Mouse (Mus musculus) kidney, embryonic 15.5 days (tissue): ENCODE measurements around the gene Bmx. TPM values are rescaled to one million over a fixed set of nuclear protein-coding genes. Genes with fewer than 3 reads are reported as not detected.

Source experiments
- ATAC-seq: fragments of 200-750 bp; cut with Nextera tagmentation; replicated peaks from 2 replicates; pipeline ENCODE4 v1.8.0; 2017; ENCODE audit warnings: moderate TSS enrichment; ENCODE audit not compliant: low FRiP score
- H3K27ac ChIP-seq: fragments of 300-500 bp; sonication (generic); 2 replicates; pipeline ENCODE4 v1.5.1; 2015; ENCODE audit warnings: mild to moderate bottlenecking, inconsistent platforms
- H3K27me3 ChIP-seq: fragments of 300-500 bp; sonication (generic); 2 replicates; pipeline ENCODE4 v1.6.1; 2015; ENCODE audit warnings: inconsistent platforms
- H3K36me3 ChIP-seq: fragments of 300-500 bp; sonication (generic); 2 replicates; pipeline ENCODE4 v1.6.1; 2015; ENCODE audit warnings: inconsistent platforms
- H3K4me1 ChIP-seq: fragments of 300-500 bp; sonication (generic); 2 replicates; pipeline ENCODE4 v1.6.1; 2015; ENCODE audit warnings: inconsistent platforms
- H3K4me2 ChIP-seq: fragments of 300-500 bp; sonication (generic); 2 replicates; pipeline ENCODE4 v1.6.1; 2015; ENCODE audit warnings: moderate library complexity, mild to moderate bottlenecking, inconsistent platforms
- H3K4me3 ChIP-seq: fragments of 300-500 bp; sonication (generic); replicated peaks from 2 replicates; pipeline ENCODE4 v1.5.1; 2015; ENCODE audit warnings: mild to moderate bottlenecking, inconsistent platforms
- H3K9ac ChIP-seq: fragments of 300-500 bp; sonication (generic); 2 replicates; pipeline ENCODE4 v1.6.1; 2015; ENCODE audit warnings: mild to moderate bottlenecking, inconsistent platforms
- H3K9me3 ChIP-seq: fragments of 300-500 bp; sonication (generic); replicated peaks from 2 replicates; pipeline ENCODE4 v1.6.1; 2016; ENCODE audit warnings: inconsistent platforms
- WGBS: fragments of 180-500 bp; shearing (Covaris S2); methylation state at CpG from one replicate; pipeline ENCODE4 v1.1.7; 2015; ENCODE audit warnings: mixed read lengths; 5-methylcytosine and 5-hydroxymethylcytosine counted together
- polyA plus RNA-seq: library from polyadenylated mRNA; unstranded; fragments of >200 nt; fragmentation: Nextera tagmentation; extraction: Ambion mirVana; gene quantifications from 2 replicates; pipeline ENCODE4 v1.2.1, GENCODE M21; 2015

The Bmx gene
- polyA plus RNA-seq, 1 experiment from 2014 or later: 1.2 TPM

DNA sequence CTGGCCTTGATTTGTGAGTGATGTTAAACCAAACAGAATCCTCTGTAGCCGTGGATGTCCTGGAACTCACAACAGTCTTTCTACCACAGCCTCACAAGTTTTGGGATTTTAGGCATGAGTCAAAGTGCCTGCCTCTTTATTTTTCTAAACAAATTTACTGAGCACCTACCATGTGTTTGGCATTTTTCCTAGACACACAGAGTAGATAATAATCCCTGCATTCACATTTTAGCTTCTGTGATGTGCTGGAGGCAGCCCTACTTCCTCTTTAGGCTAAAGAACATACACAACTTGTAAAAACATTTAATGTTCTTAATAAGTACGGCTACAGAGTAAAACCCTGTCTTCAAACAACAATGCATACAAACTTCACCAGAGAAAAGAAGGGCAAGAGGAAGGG is 87.0 kb downstream of the Bmx start:
- no peak for ATAC-seq
- WGBS: 63% methylated on average over 2 of the region's 2 CpGs
- Histone ChIP-seq H3K27me3 (peaks cover 35% of the 10 kb centered on the region), H3K27ac (no peak overlapping the region), H3K9me3 (no peaks in the 10 kb centered on the region), H3K4me1 (no peaks in the 10 kb centered on the region), H3K4me3 (no peak overlapping the region), H3K36me3 (no peaks in the 10 kb centered on the region), H3K9ac (no peak overlapping the region), H3K4me2 (no peak overlapping the region)

DNA sequence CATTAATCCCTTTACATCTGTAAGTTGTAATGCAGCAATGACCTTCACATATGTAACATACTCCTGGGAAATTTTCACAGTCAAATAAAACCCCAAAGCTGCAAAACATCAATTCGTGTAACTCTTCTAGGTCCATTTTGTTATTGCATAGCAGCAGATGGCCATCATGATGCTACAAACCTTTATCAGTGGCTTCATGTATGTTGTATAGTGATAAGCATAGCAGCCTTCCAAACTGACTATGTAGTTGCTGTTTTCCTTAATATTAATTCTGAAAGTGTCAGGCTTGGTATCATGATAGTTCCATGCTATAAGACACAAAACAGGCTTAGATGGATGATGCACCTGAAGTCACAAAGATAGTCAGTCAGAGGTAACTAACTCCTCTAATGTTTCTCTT is 93.3 kb downstream of the Bmx start:
- Histone ChIP-seq H3K27me3 (peaks cover 29% of the 10 kb centered on the region), H3K4me1 (no peaks in the 10 kb centered on the region), H3K9me3 (no peaks in the 10 kb centered on the region), H3K4me3 (no peak overlapping the region), H3K36me3 (no peaks in the 10 kb centered on the region), H3K4me2 (no peak overlapping the region), H3K27ac (no peak overlapping the region), H3K9ac (no peak overlapping the region)
- ATAC-seq: no peak
- WGBS: 85% methylated on average over 1 of the region's 1 CpGs

- Histone ChIP-seq H3K27ac (no peak overlapping the region), H3K27me3 (peaks cover 16% of the 10 kb centered on the region), H3K4me2 (no peak overlapping the region), H3K36me3 (no peaks in the 10 kb centered on the region), H3K4me1 (no peaks in the 10 kb centered on the region), H3K9ac (no peak overlapping the region), H3K9me3 (no peaks in the 10 kb centered on the region), H3K4me3 (no peak overlapping the region)
- ATAC-seq: no peak
- 82% methylated on average over 5 of the region's 5 CpGs for WGBS
Observed at GRCm38 (mm10) chrX:164154594-164154993, 103.4 kb downstream of the Bmx start.

DNA sequence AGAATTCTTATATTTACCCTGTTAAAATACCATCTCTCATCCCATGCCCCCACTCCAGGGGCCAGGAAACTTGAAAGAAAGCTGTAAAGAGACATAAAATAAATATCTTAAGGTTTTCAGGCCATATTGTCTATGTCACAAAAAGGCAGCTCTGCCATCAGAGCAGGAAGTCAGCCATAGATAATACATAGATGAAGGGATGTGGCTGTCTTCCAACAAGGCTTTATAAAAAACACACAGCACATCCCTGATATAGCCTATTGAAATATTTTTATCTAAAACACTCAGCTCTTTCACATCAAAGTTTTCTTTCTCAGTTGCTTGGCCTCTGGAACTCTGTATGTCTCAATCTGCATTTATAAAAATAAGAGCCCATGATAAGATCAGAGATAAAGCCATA is 104.4 kb downstream of the Bmx start:
- Histone ChIP-seq H3K27ac (no peak overlapping the region), H3K9me3 (no peaks in the 10 kb centered on the region)
- ATAC-seq: no peak

GRCm38 (mm10) chrX:164152703-164153102 is 105.3 kb downstream of the Bmx start:
- no peak overlapping the region for H3K4me2 ChIP-seq
- ATAC-seq: peak; percentile 66
- no peak overlapping the region for H3K4me3 ChIP-seq
- 35% methylated on average over 2 of the region's 2 CpGs for WGBS
- H3K27ac ChIP-seq: peak overlapping the region; percentile 48; the same call in 1 of the 2 replicates
- no peak overlapping the region for H3K9ac ChIP-seq
- H3K27me3 ChIP-seq: peaks cover 11% of the 10 kb centered on the region; the same call in 1 of the 2 replicates
- H3K36me3 ChIP-seq: no peaks in the 10 kb centered on the region
- no peaks in the 10 kb centered on the region for H3K9me3 ChIP-seq
- H3K4me1 ChIP-seq: no peaks in the 10 kb centered on the region

More for the DNA sequence above, 104.4 kb downstream of the Bmx start:
- Histone ChIP-seq H3K36me3 (no peaks in the 10 kb centered on the region), H3K9ac (no peak overlapping the region), H3K4me1 (no peaks in the 10 kb centered on the region), H3K4me3 (no peak overlapping the region), H3K4me2 (no peak overlapping the region), H3K27me3 (peaks cover 11% of the 10 kb centered on the region; the same call in 1 of the 2 replicates)

DNA sequence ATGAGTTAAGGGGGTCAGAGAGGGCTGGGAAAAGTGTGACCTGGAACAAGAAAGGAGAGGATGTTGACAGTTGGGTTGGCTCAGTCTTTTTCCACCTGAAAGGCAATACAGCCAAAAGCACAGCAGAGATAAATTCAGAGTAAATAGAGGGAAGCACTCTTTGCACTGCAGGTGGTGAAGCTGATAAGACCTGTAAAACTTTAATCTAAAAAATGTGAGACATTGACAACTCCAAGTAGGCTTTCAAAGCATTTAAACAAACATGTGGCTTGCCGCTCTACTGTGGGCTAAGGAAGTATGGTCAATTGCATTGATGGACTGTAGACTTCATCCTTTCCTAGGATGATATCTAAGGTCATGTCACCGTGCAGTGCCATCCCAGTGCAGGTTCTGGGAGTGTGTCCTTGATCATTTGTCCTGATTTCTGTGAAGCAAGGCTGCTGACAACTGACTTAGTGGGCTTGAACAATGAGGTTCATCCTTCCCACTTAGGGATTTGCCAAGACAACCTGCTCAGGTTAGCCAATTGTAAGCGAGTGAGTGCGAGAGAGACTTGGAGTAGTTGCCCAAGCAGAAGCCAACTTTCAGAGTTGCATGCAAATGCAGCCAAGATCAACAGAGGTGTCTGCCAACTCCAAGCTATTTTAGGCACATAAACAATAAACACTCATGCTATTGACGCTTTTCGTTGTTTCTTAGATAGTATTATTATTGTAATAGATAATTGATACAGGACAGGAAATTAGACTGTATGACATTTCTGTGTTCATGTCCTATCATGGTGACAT is 112.3 kb downstream of the Bmx start:
- no peak for ATAC-seq
- no peaks in the 10 kb centered on the region for H3K4me1 ChIP-seq
- H3K9me3 ChIP-seq: no peaks in the 10 kb centered on the region
- no peak overlapping the region for H3K4me3 ChIP-seq
- H3K27ac ChIP-seq: no peak overlapping the region
- no peak overlapping the region for H3K4me2 ChIP-seq
- no peaks in the 10 kb centered on the region for H3K36me3 ChIP-seq
- H3K9ac ChIP-seq: no peak overlapping the region
- H3K27me3 ChIP-seq: peaks cover 20% of the 10 kb centered on the region; the same call in 1 of the 2 replicates
- WGBS: 85% methylated on average over 6 of the region's 6 CpGs

Other genes starting within 250 kb of the Bmx start
- 1.7 and 1.9 TPM in 2 replicates for gene Car5b, start 230.2 kb downstream of the Bmx start, polyA plus RNA-seq
- 30.2 and 33.7 TPM in 2 replicates for gene Siah1b, start 181.7 kb downstream of the Bmx start, polyA plus RNA-seq
- 77.2 and 88.6 TPM in 2 replicates for gene Cltrn, start 169.4 kb downstream of the Bmx start, polyA plus RNA-seq
- 62.6 and 62.8 TPM in 2 replicates for gene Ace2, start 118.9 kb downstream of the Bmx start, polyA plus RNA-seq
- gene Pir, start 11.2 kb upstream of the Bmx start, polyA plus RNA-seq: 10.3 and 10.9 TPM in 2 replicates
- 17.7 and 20.3 TPM in 2 replicates for gene Vegfd, start 115.2 kb upstream of the Bmx start, polyA plus RNA-seq
- gene Piga, start 161.6 kb upstream of the Bmx start, polyA plus RNA-seq: 13.8 and 14.0 TPM in 2 replicates
- gene Asb11, start 178.8 kb upstream of the Bmx start, polyA plus RNA-seq: 0.15 TPM in 1 of 2 replicates, not detected in the other
- gene Asb9, start 248.1 kb upstream of the Bmx start, polyA plus RNA-seq: 14.7 and 15.2 TPM in 2 replicates